Mouse (Mus musculus) lung, postnatal 0 days (tissue): ENCODE measurements around the gene Pla2g1b.

Experiments used
- CTCF ChIP-seq: IDR thresholded peaks from 2 replicates; pipeline ENCODE4 v1.5.1; 2016; ENCODE audit warnings: antibody characterized with exemption, mild to moderate bottlenecking
- EP300 ChIP-seq: IDR thresholded peaks from 2 replicates; pipeline ENCODE4 v1.6.1; 2016; ENCODE audit warnings: antibody characterized with exemption, mild to moderate bottlenecking, control low read depth

DNA sequence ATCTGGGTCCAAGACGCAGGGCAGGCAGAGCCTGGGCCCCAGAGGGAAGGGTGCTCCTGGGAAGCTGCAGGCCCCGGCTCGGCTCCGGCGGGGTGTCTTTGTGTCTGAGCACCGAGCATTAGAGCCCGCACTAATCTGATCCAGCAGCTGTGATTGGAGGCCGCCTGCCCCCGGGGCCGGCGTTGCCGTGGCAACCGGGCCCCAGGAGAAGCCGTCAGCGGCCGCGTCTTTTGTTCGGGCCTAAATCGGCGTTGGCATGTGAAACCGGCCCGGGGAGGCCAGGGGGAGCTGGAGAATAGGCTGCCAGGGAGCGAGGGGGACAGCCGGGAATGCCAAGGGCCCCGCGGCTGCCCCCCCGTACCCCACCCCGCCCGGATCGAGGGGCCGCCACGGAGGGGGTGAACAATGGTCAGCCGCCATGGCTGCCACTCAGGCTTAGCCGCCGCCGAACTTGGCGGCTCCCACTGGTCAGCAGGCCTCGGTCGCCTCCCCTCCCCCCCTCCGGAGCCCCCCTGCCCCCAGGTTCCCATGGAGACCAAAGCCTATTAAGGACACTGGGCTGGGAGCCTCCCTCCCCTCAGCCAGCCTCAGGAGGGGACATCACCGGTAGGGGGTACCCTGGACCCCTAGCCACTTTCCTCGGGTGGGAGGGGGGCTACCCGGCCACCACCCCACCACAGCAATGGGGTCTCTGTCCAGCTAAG is 29.5 kb upstream of the Pla2g1b start:
- TF ChIP-seq EP300: no peak
- TF ChIP-seq CTCF: 0 out of 2 replicates have a peak, but pooled peaks have one; percentile 5
